Mouse (Mus musculus): Measurements from ENCODE around the gene Cplx2. TPM values are rescaled to one million over a fixed set of nuclear protein-coding genes. Genes with fewer than 3 reads are reported as not detected.

Gene Cplx2
- polyA plus RNA-seq, 1 experiment, result 1.9 TPM

GRCm38 (mm10) chr13:54426781-54427655 lies 55.9 kb downstream of the Cplx2 start:
- 86% methylated on average over 10 of the region's 10 CpGs for WGBS
- TF ChIP-seq POLR2A (IDR thresholded peaks at IDR 0.05; ENCODE audit: control insufficient read depth, extremely low read depth, insufficient read depth, low read length, poor library complexity), result no peak
- TF ChIP-seq CTCF (IDR thresholded peaks at IDR 0.05; ENCODE audit: borderline replicate concordance, control insufficient read depth, extremely low read depth, insufficient read depth, low read length, poor library complexity), result no peak
- Histone ChIP-seq H3K27ac (ENCODE audit: control insufficient read depth, insufficient read depth, low read length) (no peak overlapping the region), H3K4me1 (replicated peaks; ENCODE audit: control insufficient read depth, insufficient read depth, low read length) (no peaks in the 10 kb centered on the region), H3K4me3 (ENCODE audit: control insufficient read depth, insufficient read depth, low read length) (no peak overlapping the region), H3K36me3 (ENCODE audit: control insufficient read depth, insufficient read depth, low read length) (no peaks in the 10 kb centered on the region), H3K27me3 (ENCODE audit: control insufficient read depth, insufficient read depth, low read length) (no peaks in the 10 kb centered on the region)
- DNase-seq, result no peak

DNA sequence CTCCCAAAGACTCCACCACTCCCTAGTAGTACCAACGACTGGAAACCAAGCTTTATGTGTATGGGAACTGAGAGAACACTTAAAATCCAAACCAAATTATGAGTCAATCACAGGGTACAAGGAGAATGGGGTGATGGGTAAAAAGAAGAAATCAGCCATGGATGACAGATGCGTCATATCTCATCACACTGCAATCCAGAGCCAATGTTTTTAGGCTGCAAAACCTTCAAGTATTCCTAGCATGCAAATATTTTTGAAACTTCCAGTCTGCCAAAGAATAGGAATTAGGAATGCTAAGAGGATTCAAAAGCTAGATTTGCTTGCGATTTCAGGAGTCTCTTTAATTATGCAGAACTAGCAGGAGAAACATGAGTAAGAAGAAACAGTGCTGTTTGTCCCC lies 57.6 kb downstream of the Cplx2 start:
- TF ChIP-seq POLR2A (IDR thresholded peaks at IDR 0.05; ENCODE audit: control insufficient read depth, extremely low read depth, insufficient read depth, low read length, poor library complexity) (no peak), CTCF (IDR thresholded peaks at IDR 0.05; ENCODE audit: borderline replicate concordance, control insufficient read depth, extremely low read depth, insufficient read depth, low read length, poor library complexity) (no peak)
- no peak for DNase-seq
- no peaks in the 10 kb centered on the region for H3K36me3 ChIP-seq (ENCODE audit: control insufficient read depth, insufficient read depth, low read length)
- no peaks in the 10 kb centered on the region for H3K27me3 ChIP-seq (ENCODE audit: control insufficient read depth, insufficient read depth, low read length)
- WGBS, result 81% methylated on average over 3 of the region's 3 CpGs
- no peaks in the 10 kb centered on the region for H3K4me1 ChIP-seq (replicated peaks; ENCODE audit: control insufficient read depth, insufficient read depth, low read length)
- no peak overlapping the region for H3K4me3 ChIP-seq (ENCODE audit: control insufficient read depth, insufficient read depth, low read length)
- H3K27ac ChIP-seq (ENCODE audit: control insufficient read depth, insufficient read depth, low read length), result no peak overlapping the region

GRCm38 (mm10) chr13:54430051-54430450 lies 58.9 kb downstream of the Cplx2 start:
- TF ChIP-seq CTCF (IDR thresholded peaks at IDR 0.05; ENCODE audit: borderline replicate concordance, control insufficient read depth, extremely low read depth, insufficient read depth, low read length, poor library complexity) (no peak), POLR2A (IDR thresholded peaks at IDR 0.05; ENCODE audit: control insufficient read depth, extremely low read depth, insufficient read depth, low read length, poor library complexity) (no peak)
- Histone ChIP-seq H3K4me3 (ENCODE audit: control insufficient read depth, insufficient read depth, low read length) (no peak overlapping the region), H3K27me3 (ENCODE audit: control insufficient read depth, insufficient read depth, low read length) (no peaks in the 10 kb centered on the region), H3K36me3 (ENCODE audit: control insufficient read depth, insufficient read depth, low read length) (no peaks in the 10 kb centered on the region), H3K4me1 (replicated peaks; ENCODE audit: control insufficient read depth, insufficient read depth, low read length) (no peaks in the 10 kb centered on the region), H3K27ac (ENCODE audit: control insufficient read depth, insufficient read depth, low read length) (no peak overlapping the region)
- 53% methylated on average over 2 of the region's 2 CpGs for WGBS
- DNase-seq, result no peak

GRCm38 (mm10) chr13:54431161-54431560 lies 60.0 kb downstream of the Cplx2 start:
- no peak for TF ChIP-seq CTCF (IDR thresholded peaks at IDR 0.05; ENCODE audit: borderline replicate concordance, control insufficient read depth, extremely low read depth, insufficient read depth, low read length, poor library complexity)
- TF ChIP-seq POLR2A (IDR thresholded peaks at IDR 0.05; ENCODE audit: control insufficient read depth, extremely low read depth, insufficient read depth, low read length, poor library complexity), result no peak
- WGBS, result 87% methylated on average over 9 of the region's 9 CpGs
- DNase-seq, result no peak
- Histone ChIP-seq H3K27ac (ENCODE audit: control insufficient read depth, insufficient read depth, low read length) (no peak overlapping the region), H3K4me3 (ENCODE audit: control insufficient read depth, insufficient read depth, low read length) (no peak overlapping the region), H3K36me3 (ENCODE audit: control insufficient read depth, insufficient read depth, low read length) (no peaks in the 10 kb centered on the region), H3K27me3 (ENCODE audit: control insufficient read depth, insufficient read depth, low read length) (no peaks in the 10 kb centered on the region), H3K4me1 (replicated peaks; ENCODE audit: control insufficient read depth, insufficient read depth, low read length) (no peaks in the 10 kb centered on the region)

Other genes starting within 250 kb of the Cplx2 start
- gene Hrh2, start 179.2 kb upstream of the Cplx2 start, polyA plus RNA-seq (2012; rRNA removed), result 3.8 and 4.2 TPM in 2 replicates
- 51.1 and 69.3 TPM in 2 replicates for gene Thoc3, start 97.5 kb downstream of the Cplx2 start, polyA plus RNA-seq (2012; rRNA removed)
- gene Simc1, start 132.4 kb downstream of the Cplx2 start, polyA plus RNA-seq (2012; rRNA removed), result 11.6 and 12.4 TPM in 2 replicates
- gene 4833439L19Rik, start 194.1 kb downstream of the Cplx2 start, polyA plus RNA-seq (2012; rRNA removed), result 104 and 105 TPM in 2 replicates
- gene Arl10, start 203.7 kb downstream of the Cplx2 start, polyA plus RNA-seq (2012; rRNA removed), result 19.8 and 20.5 TPM in 2 replicates
- 8.6 and 8.7 TPM in 2 replicates for gene Nop16, start 218.7 kb downstream of the Cplx2 start, polyA plus RNA-seq (2012; rRNA removed)
- 112 and 116 TPM in 2 replicates for gene Higd2a, start 218.9 kb downstream of the Cplx2 start, polyA plus RNA-seq (2012; rRNA removed)
- gene Cltb, start 240.0 kb downstream of the Cplx2 start, polyA plus RNA-seq (2012; rRNA removed), result 42.2 and 44.6 TPM in 2 replicates